Mouse (Mus musculus) lung, postnatal 0 days (tissue): ENCODE measurements around the gene Clec2e. TPM values are rescaled to one million over a fixed set of nuclear protein-coding genes. Genes with fewer than 3 reads are reported as not detected.
"Not testable (repeated sequence)": the region's sequence is repeated elsewhere in the genome, so short reads cannot be mapped to it uniquely, and the experiment has no call there.

Experiments used
- ATAC-seq: fragments of 200-750 bp; cut with Nextera tagmentation; 2 replicates; pipeline ENCODE4 v1.8.0; 2017; ENCODE audit warnings: moderate library complexity
- DNase-seq: peaks from one replicate; pipeline ENCODE4 v3.0.0-alpha.2; 2016; ENCODE audit warnings: low spot score
- H3K27ac ChIP-seq: fragments of 300-500 bp; sonication (generic); 2 replicates; pipeline ENCODE4 v1.5.1; 2014; ENCODE audit warnings: antibody characterized with exemption, mild to moderate bottlenecking, low read length, mixed read lengths
- H3K27me3 ChIP-seq: fragments of 300-500 bp; sonication (generic); replicated peaks from 2 replicates; pipeline ENCODE4 v1.6.1; 2014; ENCODE audit warnings: low read length, mixed read lengths; ENCODE audit not compliant: insufficient read depth
- H3K36me3 ChIP-seq: fragments of 300-500 bp; sonication (generic); 2 replicates; pipeline ENCODE4 v1.6.1; 2014; ENCODE audit warnings: low read length, mixed read lengths; ENCODE audit not compliant: insufficient read depth
- H3K4me1 ChIP-seq: fragments of 300-500 bp; sonication (generic); 2 replicates; pipeline ENCODE4 v1.6.1; 2014; ENCODE audit warnings: antibody characterized with exemption, low read depth, low read length, mixed read lengths; ENCODE audit not compliant: insufficient read depth
- H3K4me2 ChIP-seq: fragments of 300-500 bp; sonication (generic); replicated peaks from 2 replicates; pipeline ENCODE4 v1.6.1; 2014; ENCODE audit warnings: low read depth, mild to moderate bottlenecking, low read length, moderate library complexity, mixed read lengths
- H3K4me3 ChIP-seq: fragments of 300-500 bp; sonication (generic); 2 replicates; pipeline ENCODE4 v1.5.1; 2014; ENCODE audit warnings: low read depth, low read length
- H3K9ac ChIP-seq: fragments of 300-500 bp; sonication (generic); replicated peaks from 2 replicates; pipeline ENCODE4 v1.6.1; 2014; ENCODE audit warnings: low read depth, mild to moderate bottlenecking
- H3K9me3 ChIP-seq: fragments of 300-500 bp; sonication (generic); 2 replicates; pipeline ENCODE4 v1.6.1; 2016; ENCODE audit warnings: low read length, mixed read lengths
- CTCF ChIP-seq: IDR thresholded peaks from 2 replicates; pipeline ENCODE4 v1.5.1; 2016; ENCODE audit warnings: antibody characterized with exemption, mild to moderate bottlenecking
- EP300 ChIP-seq: IDR thresholded peaks from 2 replicates; pipeline ENCODE4 v1.6.1; 2016; ENCODE audit warnings: antibody characterized with exemption, mild to moderate bottlenecking, control low read depth
- WGBS: fragments of 180-500 bp; shearing (Covaris S2); extraction: QIAGEN DNeasy Blood & Tissue Kit; methylation state at CpG from one replicate; pipeline ENCODE4 v1.1.7; 2014; 5-methylcytosine and 5-hydroxymethylcytosine counted together
- polyA plus RNA-seq: library from polyadenylated mRNA; unstranded; fragments of >200 nt; fragmentation: Nextera tagmentation; extraction: Ambion mirVana; gene quantifications from 2 replicates; pipeline ENCODE4 v1.2.1, GENCODE M21; 2015

The Clec2e gene
- not detected in 2 replicates for polyA plus RNA-seq

GRCm38 (mm10) chr6:129100794-129101193 lies at the start of gene Clec2e:
TSS of gene Clec2e (minus strand) at chr6:129100913.
- not testable (repeated sequence) for H3K9me3 ChIP-seq, H3K9ac ChIP-seq, ATAC-seq, H3K4me1 ChIP-seq, H3K27ac ChIP-seq, H3K36me3 ChIP-seq, H3K27me3 ChIP-seq, H3K4me2 ChIP-seq, DNase-seq, H3K4me3 ChIP-seq
- WGBS = 55% methylated on average over 1 of the region's 1 CpGs

GRCm38 (mm10) chr6:129146812-129147211 lies 46.1 kb upstream of the Clec2e start:
- ATAC-seq = no peak
- Histone ChIP-seq H3K36me3 (no peaks in the 10 kb centered on the region), H3K27me3 (no peaks in the 10 kb centered on the region), H3K27ac (no peak overlapping the region), H3K4me2 (no peak overlapping the region), H3K9ac (no peak overlapping the region), H3K9me3 (no peaks in the 10 kb centered on the region), H3K4me1 (no peaks in the 10 kb centered on the region), H3K4me3 (no peak overlapping the region)
- TF ChIP-seq CTCF = no peak
- no peak for TF ChIP-seq EP300
- no peak for DNase-seq
- 94% methylated on average over 2 of the region's 2 CpGs for WGBS

- no peak for ATAC-seq
- no peaks in the 10 kb centered on the region for H3K27me3 ChIP-seq
- TF ChIP-seq CTCF (no peak), EP300 (no peak)
- no peaks in the 10 kb centered on the region; the same call in 1 of the 2 replicates for H3K4me1 ChIP-seq
- H3K27ac ChIP-seq = no peak overlapping the region
- DNase-seq = no peak
- 79% methylated on average over 4 of the region's 4 CpGs for WGBS
- H3K36me3 ChIP-seq = no peaks in the 10 kb centered on the region
- H3K4me2 ChIP-seq = no peak overlapping the region
- H3K9me3 ChIP-seq = no peaks in the 10 kb centered on the region
- no peak overlapping the region for H3K4me3 ChIP-seq
- H3K9ac ChIP-seq = no peak overlapping the region
These were observed 32.1 kb upstream of the Clec2e start for GRCm38 (mm10) chr6:129132604-129133341.

GRCm38 (mm10) chr6:129126861-129127260 lies 26.1 kb upstream of the Clec2e start:
- no peak overlapping the region for H3K4me3 ChIP-seq
- DNase-seq (no peak), ATAC-seq (no peak)
- H3K36me3 ChIP-seq = no peaks in the 10 kb centered on the region
- no peak overlapping the region for H3K9ac ChIP-seq
- no peaks in the 10 kb centered on the region; the same call in 1 of the 2 replicates for H3K4me1 ChIP-seq
- no peaks in the 10 kb centered on the region for H3K27me3 ChIP-seq
- no peaks in the 10 kb centered on the region for H3K9me3 ChIP-seq
- TF ChIP-seq EP300 (no peak), CTCF (no peak)
- no peak overlapping the region for H3K4me2 ChIP-seq
- no peak overlapping the region for H3K27ac ChIP-seq

- not testable (repeated sequence) for H3K4me3 ChIP-seq, H3K27me3 ChIP-seq
- DNase-seq = peak; percentile 37
These were observed 23.8 kb upstream of the Clec2e start for GRCm38 (mm10) chr6:129124531-129124930.

GRCm38 (mm10) chr6:129116223-129116622 lies 15.5 kb upstream of the Clec2e start:
- no peak for DNase-seq
- Histone ChIP-seq H3K4me3 (no peak overlapping the region), H3K4me2 (no peak overlapping the region), H3K9ac (no peak overlapping the region), H3K27me3 (no peaks in the 10 kb centered on the region), H3K4me1 (peaks cover 8% of the 10 kb centered on the region; the same call in 1 of the 2 replicates), H3K36me3 (no peaks in the 10 kb centered on the region), H3K9me3 (no peaks in the 10 kb centered on the region), H3K27ac (no peak overlapping the region)
- WGBS = 95% methylated on average over 3 of the region's 3 CpGs
- ATAC-seq = no peak
- TF ChIP-seq EP300 (no peak), CTCF (no peak)

More at GRCm38 (mm10) chr6:129124531-129124930, 23.8 kb upstream of the Clec2e start:
- H3K9ac ChIP-seq, ATAC-seq, H3K9me3 ChIP-seq, H3K27ac ChIP-seq, H3K4me1 ChIP-seq, H3K36me3 ChIP-seq, H3K4me2 ChIP-seq: not testable (repeated sequence)
- peak; percentile 54 for TF ChIP-seq EP300

GRCm38 (mm10) chr6:129114237-129114636 lies 13.5 kb upstream of the Clec2e start:
- not testable (repeated sequence) for H3K36me3 ChIP-seq, DNase-seq, H3K27me3 ChIP-seq, H3K9me3 ChIP-seq, H3K4me1 ChIP-seq, ATAC-seq, H3K9ac ChIP-seq, H3K4me2 ChIP-seq, H3K4me3 ChIP-seq
- peak overlapping the region; percentile 43; the same call in 1 of the 2 replicates for H3K27ac ChIP-seq
- WGBS = 83% methylated on average over 3 of the region's 3 CpGs
